ENCODE assay signal across 13 mouse cellular contexts in genomic region chr6:32321187-32321586, GRCm38 (mm10).
"Had no signal": no experiment of that assay in that cellular context is flagged by ENCODE, and none has a peak within 500 bp of the region (broad histone marks: within the 10 kb centered on the region; RNA-seq: fewer than 3 reads in every experiment).

No protein-coding gene starts in this region.

- H3K9me3 ChIP-seq: limb, embryonic 13.5 days; liver, embryonic 15.5 days; midbrain, embryonic 15.5 days had no signal

- H3K27ac ChIP-seq: layer of hippocampus, adult 2 months; limb, embryonic 13.5 days; liver, embryonic 15.5 days; midbrain, embryonic 15.5 days had no signal

- H3K4me2 ChIP-seq: limb, embryonic 13.5 days; liver, embryonic 11.5 days; liver, embryonic 15.5 days; midbrain, embryonic 11.5 days; midbrain, embryonic 15.5 days had no signal

- DNase-seq: kidney, adult 18-20 months; kidney, postnatal 10 days; kidney, postnatal 4 days; lung, adult 2 months; lung, postnatal 36 days; thymus, postnatal 36 days had no signal

- H3K4me1 ChIP-seq: limb, embryonic 13.5 days; liver, embryonic 15.5 days; midbrain, embryonic 15.5 days had no signal

- H3K36me3 ChIP-seq: limb, embryonic 13.5 days; liver, embryonic 15.5 days; midbrain, embryonic 15.5 days had no signal

- H3K4me3 ChIP-seq: layer of hippocampus, adult 2 months; limb, embryonic 13.5 days; liver, embryonic 15.5 days; midbrain, embryonic 15.5 days had no signal

- ATAC-seq: lung, postnatal 0 days; midbrain, embryonic 15.5 days had no signal

- H3K27me3 ChIP-seq: limb, embryonic 13.5 days; liver, embryonic 15.5 days; midbrain, embryonic 15.5 days had no signal

- H3K9ac ChIP-seq: limb, embryonic 13.5 days; liver, embryonic 15.5 days; midbrain, embryonic 15.5 days had no signal
